Mouse (Mus musculus) G1E (cell line): ENCODE data around the gene Tmcc1. TPM values are rescaled to one million over a fixed set of nuclear protein-coding genes. Genes with fewer than 3 reads are reported as not detected.
"Not testable (repeated sequence)": the region's sequence is repeated elsewhere in the genome, so short reads cannot be mapped to it uniquely, and the experiment has no call there.

Source experiments
- ATAC-seq: 2 replicates; pipeline ENCODE4 v1.8.0; 2016; ENCODE audit warnings: mild to moderate bottlenecking; ENCODE audit not compliant: insufficient number of reproducible peaks, poor library complexity, low FRiP score, severe bottlenecking; ENCODE audit errors: extremely low read depth
- DNase-seq: peaks from one replicate; pipeline ENCODE4 v3.0.0; 2012; ENCODE audit warnings: low spot score
- H3K27me3 ChIP-seq: 2 replicates; pipeline ENCODE4 v1.6.1; 2012; ENCODE audit warnings: mild to moderate bottlenecking, low read length, inconsistent platforms; ENCODE audit not compliant: insufficient read depth
- H3K36me3 ChIP-seq: replicated peaks from 2 replicates; pipeline ENCODE3; 2012; ENCODE audit warnings: mild to moderate bottlenecking, inconsistent platforms
- H3K4me1 ChIP-seq: 2 replicates; pipeline ENCODE4 v1.6.1; 2012; ENCODE audit warnings: low read depth, low read length, inconsistent platforms, mixed read lengths; ENCODE audit not compliant: insufficient read depth
- H3K4me3 ChIP-seq: 2 replicates; pipeline ENCODE4 v1.5.1; 2012; ENCODE audit warnings: low read depth, mild to moderate bottlenecking, inconsistent platforms, low read length, moderate library complexity, mixed read lengths
- H3K9me3 ChIP-seq: replicated peaks from 2 replicates; pipeline ENCODE4 v1.6.1; 2012; ENCODE audit warnings: inconsistent platforms
- CTCF ChIP-seq: IDR thresholded peaks from 2 replicates; pipeline ENCODE4 v1.5.1; 2012; ENCODE audit warnings: low read depth, low read length, inconsistent platforms, mixed read lengths
- GATA1 ChIP-seq: IDR thresholded peaks from 2 replicates; pipeline ENCODE4 v1.6.1; 2012; ENCODE audit warnings: borderline replicate concordance, low read length, inconsistent platforms, mixed read lengths
- GATA2 ChIP-seq: IDR thresholded peaks from 2 replicates; pipeline ENCODE4 v1.6.1; 2012; ENCODE audit warnings: low read depth, low read length, inconsistent platforms, borderline replicate concordance
- POLR2AphosphoS5 ChIP-seq: IDR thresholded peaks from 2 replicates; pipeline ENCODE4 v1.6.1; 2012; ENCODE audit warnings: low read depth, low read length, inconsistent platforms; ENCODE audit not compliant: insufficient replicate concordance
- TAL1 ChIP-seq: conservative IDR thresholded peaks from 2 replicates; pipeline ENCODE4 v1.6.1; 2012; ENCODE audit warnings: low read depth, low read length, inconsistent platforms, mixed read lengths
- polyA plus RNA-seq: library from polyadenylated mRNA; stranded (reverse); fragments of >175 nt; gene quantifications from 2 replicates; pipeline ENCODE4 v1.2.3, GENCODE M21; 2012
- total RNA-seq, 2 experiments: library from RNA; stranded (forward) in 1 of 2; stranded (reverse) in 1 of 2; fragments of 200-1000 nt in 1 of 2; fragments of >200 nt in 1 of 2; fragmentation: Nextera tagmentation in 1 of 2; gene quantifications; 2 replicates each; pipeline ENCODE4 v1.2.3; 2014 to 2017

Tmcc1 gene
- total RNA-seq (2014; fragmentation: Nextera tagmentation) (12.1 and 14.6 TPM in 2 replicates), total RNA-seq (2017) (15.6 and 18.6 TPM in 2 replicates), polyA plus RNA-seq (0.86 and 1.0 TPM in 2 replicates)

DNA sequence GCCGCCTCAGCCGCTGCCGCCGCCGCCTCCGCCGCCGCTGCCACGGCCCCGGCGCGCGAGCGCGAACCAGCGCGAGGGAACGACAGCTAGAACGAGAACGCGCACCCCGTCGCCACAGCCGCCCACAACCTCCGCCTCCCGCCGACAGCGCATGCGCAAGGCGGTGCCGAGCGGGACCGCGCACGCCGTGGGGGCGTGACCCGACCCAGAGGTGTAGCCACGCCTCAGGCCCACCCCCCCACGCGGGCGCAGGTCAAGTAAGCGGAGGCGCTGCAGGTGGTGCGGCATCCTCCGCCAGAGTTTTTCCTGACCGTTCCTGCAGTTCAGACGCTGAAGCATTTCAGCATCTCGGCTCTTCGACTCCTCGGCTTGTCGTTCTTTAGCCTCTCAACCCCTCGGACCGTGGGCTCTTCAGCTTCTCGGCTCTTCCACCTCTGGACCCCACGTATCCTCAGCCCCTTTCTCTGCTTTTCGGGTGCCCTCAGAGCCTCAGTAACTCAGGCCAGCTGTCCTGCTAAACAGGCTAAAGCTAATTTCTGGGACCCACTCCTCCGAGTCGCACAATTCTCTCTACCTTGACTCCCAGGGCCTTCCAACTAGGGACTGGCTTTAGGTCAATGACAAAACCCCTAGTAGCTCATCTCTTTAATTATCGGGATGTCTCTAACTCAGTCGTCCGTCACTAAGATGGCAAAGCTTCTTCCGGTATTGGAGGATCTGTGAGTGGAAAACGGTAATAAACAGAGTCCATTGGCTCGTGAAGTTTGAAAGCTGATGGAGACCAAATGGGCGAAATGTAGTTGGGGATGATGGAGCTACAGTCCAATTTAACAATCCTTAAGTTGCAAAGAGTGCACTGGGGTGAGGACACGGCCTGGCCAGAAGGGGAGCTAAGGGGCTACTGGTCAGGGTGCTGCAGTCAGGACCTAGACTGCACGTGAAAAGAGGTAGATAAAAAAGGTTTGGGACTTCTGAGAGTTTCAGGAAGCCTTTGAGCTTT, at the start of gene Tmcc1:
TSS of gene Tmcc1 (minus strand) at position 93 of the 1,000 bp plus-strand sequence.
- Histone ChIP-seq H3K36me3 (peaks cover 2% of the 10 kb centered on the region), H3K27me3 (no peaks in the 10 kb centered on the region), H3K9me3 (no peaks in the 10 kb centered on the region), H3K4me3 (peak within 1 kb of the TSS; percentile 88), H3K4me1 (peaks cover 30% of the 10 kb centered on the region)
- ATAC-seq (peak; percentile 87), DNase-seq (peak; percentile 92)
- TF ChIP-seq TAL1 (no peak), POLR2AphosphoS5 (no peak), GATA2 (no peak), GATA1 (no peak), CTCF (no peak)

DNA sequence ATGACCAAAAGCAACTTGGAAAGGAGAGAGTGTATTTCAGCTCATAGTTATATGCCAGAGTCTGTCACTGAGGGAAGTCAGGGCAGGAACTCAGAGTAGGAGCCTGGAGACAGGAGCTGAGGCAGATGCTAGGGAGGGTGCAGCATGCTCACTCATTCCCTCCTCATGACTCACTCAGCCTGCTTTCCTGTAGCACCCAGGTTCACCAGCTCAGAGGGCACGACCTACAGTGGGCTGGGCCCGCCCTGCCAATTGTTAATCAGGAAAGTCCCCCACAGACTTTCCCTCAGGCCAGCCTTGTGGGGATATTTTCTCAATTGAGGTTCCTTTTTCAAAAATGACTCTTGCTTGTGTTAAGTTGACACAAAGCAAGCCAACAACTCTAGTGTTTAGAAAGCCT, 47.1 kb upstream of the Tmcc1 start:
- DNase-seq (no peak), ATAC-seq (no peak)
- no peaks in the 10 kb centered on the region for H3K27me3 ChIP-seq
- peaks cover 80% of the 10 kb centered on the region for H3K36me3 ChIP-seq
- H3K4me3 ChIP-seq = no peak overlapping the region
- TF ChIP-seq GATA1 (no peak), TAL1 (no peak), POLR2AphosphoS5 (no peak), CTCF (no peak), GATA2 (no peak)
- no peaks in the 10 kb centered on the region for H3K4me1 ChIP-seq
- no peaks in the 10 kb centered on the region for H3K9me3 ChIP-seq

DNA sequence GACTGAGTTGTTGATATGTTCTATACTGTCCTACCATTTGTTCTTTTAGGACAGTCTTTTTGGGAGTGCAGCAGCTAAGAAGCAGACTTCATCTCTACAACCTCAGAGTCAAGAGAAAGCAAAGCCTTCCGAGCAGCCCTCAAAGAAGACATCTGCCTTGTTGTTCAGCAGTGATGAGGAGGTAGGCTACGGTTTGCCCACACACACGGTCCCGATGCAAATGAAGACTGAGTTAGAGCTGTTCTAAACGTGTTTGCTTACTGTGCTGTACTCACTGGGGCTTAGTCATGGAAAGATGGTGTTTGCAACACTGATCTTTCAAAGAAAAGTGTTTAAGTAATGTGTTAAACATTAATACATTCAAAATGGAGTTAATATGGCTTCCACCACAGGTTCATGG, 44.8 kb upstream of the Tmcc1 start:
- no peak for TF ChIP-seq CTCF
- TF ChIP-seq GATA1 = no peak
- no peak for TF ChIP-seq POLR2AphosphoS5
- TF ChIP-seq TAL1 = no peak
- TF ChIP-seq GATA2 = no peak
- H3K27me3 ChIP-seq = no peaks in the 10 kb centered on the region
- DNase-seq (no peak), ATAC-seq (no peak)
- H3K4me3 ChIP-seq = no peak overlapping the region
- no peaks in the 10 kb centered on the region for H3K4me1 ChIP-seq
- peaks cover 69% of the 10 kb centered on the region for H3K36me3 ChIP-seq
- H3K9me3 ChIP-seq = no peaks in the 10 kb centered on the region

DNA sequence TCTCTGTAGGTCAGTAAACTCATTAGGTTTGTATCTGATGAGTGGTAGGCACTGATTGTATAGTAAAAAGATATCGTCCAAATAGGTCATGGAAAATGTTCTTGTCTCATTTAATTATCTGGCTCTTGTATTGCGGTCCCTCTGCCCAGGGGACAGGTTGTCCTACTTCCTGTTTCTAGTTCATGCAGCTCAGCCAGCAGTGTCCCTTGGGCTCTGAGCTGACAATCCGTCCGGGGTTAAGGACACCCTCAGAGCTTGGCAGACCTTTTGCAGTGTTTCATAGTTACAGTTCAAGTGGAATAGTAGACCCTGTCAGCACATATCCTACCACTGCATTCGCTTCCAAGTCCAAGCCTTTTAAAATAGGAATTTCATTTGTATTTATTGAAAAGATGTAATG, 42.0 kb upstream of the Tmcc1 start:
- H3K36me3 ChIP-seq = peaks cover 68% of the 10 kb centered on the region
- no peaks in the 10 kb centered on the region for H3K27me3 ChIP-seq
- TF ChIP-seq TAL1 (no peak), CTCF (no peak), GATA2 (no peak), GATA1 (no peak), POLR2AphosphoS5 (no peak)
- H3K9me3 ChIP-seq = no peaks in the 10 kb centered on the region
- H3K4me1 ChIP-seq = no peaks in the 10 kb centered on the region
- no peak overlapping the region for H3K4me3 ChIP-seq
- ATAC-seq (no peak), DNase-seq (no peak)

DNA sequence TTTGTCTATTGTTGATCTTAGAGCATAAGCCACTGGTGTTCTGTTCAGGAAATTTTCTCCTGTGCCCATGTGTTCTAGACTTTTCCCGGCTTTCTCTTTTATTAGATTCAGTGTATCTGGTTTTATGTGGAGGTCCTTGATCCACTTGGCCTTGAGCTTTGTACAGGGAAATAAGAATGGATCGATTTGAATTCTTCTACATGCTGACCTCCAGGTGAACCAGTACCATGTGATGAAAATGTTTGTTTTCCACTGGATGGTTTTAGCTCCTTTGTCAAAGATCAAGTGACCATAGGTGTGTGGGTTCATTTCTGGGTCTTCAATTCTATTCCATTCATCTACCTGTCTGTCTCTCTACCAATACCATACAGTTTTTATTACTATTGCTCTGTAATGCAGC, 41.5 kb upstream of the Tmcc1 start:
- not testable (repeated sequence) for ATAC-seq, DNase-seq, H3K4me3 ChIP-seq, H3K4me1 ChIP-seq, H3K27me3 ChIP-seq, H3K9me3 ChIP-seq
- peaks cover 66% of the 10 kb centered on the region for H3K36me3 ChIP-seq

DNA sequence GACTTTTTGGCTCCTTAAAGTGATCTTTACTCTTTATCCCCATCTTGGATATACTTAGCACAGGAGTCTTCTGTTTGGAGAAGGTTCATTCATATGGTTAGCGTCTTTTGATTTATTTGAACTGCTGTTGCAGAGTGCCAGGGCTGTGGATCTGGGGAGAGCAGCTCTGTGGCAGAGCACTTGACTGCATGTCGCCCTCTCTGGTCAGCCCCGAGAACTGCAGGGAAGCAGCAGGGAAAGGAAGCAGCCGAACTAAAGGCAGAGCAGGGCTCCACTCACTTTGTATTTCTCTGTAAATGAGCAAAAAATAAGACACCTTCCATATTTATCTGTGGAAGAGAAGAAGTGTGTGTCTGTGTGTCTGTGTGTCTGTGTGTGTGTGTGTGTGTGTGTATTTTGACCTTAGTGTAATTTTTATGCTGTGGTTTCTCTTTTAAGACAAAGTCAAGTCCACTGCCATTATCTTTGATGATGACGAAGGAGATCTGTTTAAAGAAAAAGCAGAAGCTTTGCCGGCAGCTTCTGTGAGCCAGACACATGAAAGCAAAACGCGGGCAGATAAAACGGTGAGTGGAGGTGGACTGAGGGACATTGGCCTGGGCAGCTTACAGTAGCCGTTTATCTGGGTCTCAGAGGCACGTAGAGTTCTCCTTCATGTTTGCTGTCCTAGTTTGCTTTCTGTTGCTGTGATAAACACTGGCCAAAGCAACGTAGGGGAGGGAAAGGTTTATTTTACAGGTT, 35.7 kb upstream of the Tmcc1 start:
- TF ChIP-seq GATA2 = no peak
- TF ChIP-seq CTCF = peak; percentile 92
- TF ChIP-seq TAL1 = no peak
- H3K9me3 ChIP-seq = no peaks in the 10 kb centered on the region
- ATAC-seq = peak; percentile 49; the same call in 1 of the 2 replicates
- H3K36me3 ChIP-seq = peaks cover 83% of the 10 kb centered on the region
- DNase-seq = peak; percentile 57
- no peak overlapping the region for H3K4me3 ChIP-seq
- no peaks in the 10 kb centered on the region for H3K27me3 ChIP-seq
- no peaks in the 10 kb centered on the region for H3K4me1 ChIP-seq
